Mouse (Mus musculus): ENCODE results near the gene Zbtb11.
A peak's percentile ranks its signal among the peaks of the same experiment; 100 is the strongest.
"Not testable (repeated sequence)": the region's sequence is repeated elsewhere in the genome, so short reads cannot be mapped to it uniquely, and the experiment has no call there.

The Zbtb11 gene

GRCm38 (mm10) chr16:55973431-55974255 lies at the start of gene Zbtb11:
Zbtb11 (plus strand) TSS chr16:55973883.
- peak; percentile 100 for DNase-seq

- DNase-seq = no peak
These were observed 49.7 kb upstream of the Zbtb11 start for GRCm38 (mm10) chr16:55924010-55924409.

- peak; percentile 60 to 66 for DNase-seq
These were observed 39.9 kb upstream of the Zbtb11 start for GRCm38 (mm10) chr16:55933681-55934343.

GRCm38 (mm10) chr16:55934453-55935037 lies 39.1 kb upstream of the Zbtb11 start, which contains the start of gene Cep97:
Cep97 (minus strand) TSS chr16:55934855.
- DNase-seq = peak; percentile 88 to 93

GRCm38 (mm10) chr16:55938761-55939160 lies 34.9 kb upstream of the Zbtb11 start:
- no peak for DNase-seq

- no peak for DNase-seq
These were observed 34.0 kb upstream of the Zbtb11 start for GRCm38 (mm10) chr16:55939703-55940102.

GRCm38 (mm10) chr16:55940781-55941180 lies 32.9 kb upstream of the Zbtb11 start:
- no peak for DNase-seq

- no peak for DNase-seq
These were observed 26.4 kb upstream of the Zbtb11 start for GRCm38 (mm10) chr16:55947266-55947665.

- not testable (repeated sequence) for DNase-seq
These were observed 25.7 kb upstream of the Zbtb11 start for GRCm38 (mm10) chr16:55947876-55948410.

GRCm38 (mm10) chr16:55948963-55949362 lies 24.7 kb upstream of the Zbtb11 start:
- DNase-seq = no peak

- DNase-seq = no peak
These were observed 23.2 kb upstream of the Zbtb11 start for GRCm38 (mm10) chr16:55950462-55950861.

GRCm38 (mm10) chr16:55950946-55951678 lies 22.6 kb upstream of the Zbtb11 start:
- DNase-seq = peak; percentile 88 to 90

GRCm38 (mm10) chr16:55951679-55952327 lies 21.9 kb upstream of the Zbtb11 start:
- no peak for DNase-seq

GRCm38 (mm10) chr16:55952771-55953170 lies 20.9 kb upstream of the Zbtb11 start:
- DNase-seq = no peak

GRCm38 (mm10) chr16:55954196-55954595 lies 19.5 kb upstream of the Zbtb11 start:
- DNase-seq = not testable (repeated sequence)

GRCm38 (mm10) chr16:55963068-55963467 lies 10.6 kb upstream of the Zbtb11 start:
- DNase-seq = not testable (repeated sequence)

- peak; percentile 43 to 48 for DNase-seq
These were observed 9.3 kb upstream of the Zbtb11 start for GRCm38 (mm10) chr16:55964126-55964949.

- peak; percentile 97 for DNase-seq
These were observed 7.3 kb upstream of the Zbtb11 start, which contains the start of gene Rpl24 for GRCm38 (mm10) chr16:55966212-55966871. Rpl24 (plus strand) TSS chr16:55966275.

GRCm38 (mm10) chr16:55967221-55967620 lies 6.5 kb upstream of the Zbtb11 start:
- DNase-seq = no peak

GRCm38 (mm10) chr16:55969147-55969546 lies 4.5 kb upstream of the Zbtb11 start:
- peak; percentile 52 to 67 for DNase-seq

Measured in cerebellum, postnatal 14 days (tissue).